Mouse (Mus musculus) liver, embryonic 12.5 days (tissue): ENCODE data around the gene Vars2. TPM values are rescaled to one million over a fixed set of nuclear protein-coding genes. Genes with fewer than 3 reads are reported as not detected.

Experiments used
- ATAC-seq: fragments of 200-750 bp; cut with Nextera tagmentation; 2 replicates; pipeline ENCODE4 v1.8.0; 2017; ENCODE audit warnings: moderate number of reproducible peaks, mild to moderate bottlenecking, moderate library complexity
- H3K27ac ChIP-seq: fragments of 300-500 bp; sonication (generic); 2 replicates; pipeline ENCODE4 v1.5.1; 2016; ENCODE audit warnings: mild to moderate bottlenecking
- H3K27me3 ChIP-seq: fragments of 300-500 bp; sonication (generic); replicated peaks from 2 replicates; pipeline ENCODE4 v1.6.1; 2016; ENCODE audit warnings: mild to moderate bottlenecking, moderate library complexity
- H3K36me3 ChIP-seq: fragments of 300-500 bp; sonication (generic); 2 replicates; pipeline ENCODE4 v1.6.1; 2016; ENCODE audit warnings: mild to moderate bottlenecking, moderate library complexity
- H3K4me1 ChIP-seq: fragments of 300-500 bp; sonication (generic); 2 replicates; pipeline ENCODE4 v1.6.1; 2016
- H3K4me2 ChIP-seq: fragments of 300-500 bp; sonication (generic); 2 replicates; pipeline ENCODE4 v1.6.1; 2016; ENCODE audit warnings: mild to moderate bottlenecking, moderate library complexity
- H3K4me3 ChIP-seq: fragments of 300-500 bp; sonication (generic); 2 replicates; pipeline ENCODE4 v1.5.1; 2016; ENCODE audit warnings: mild to moderate bottlenecking, moderate library complexity
- H3K9ac ChIP-seq: fragments of 300-500 bp; sonication (generic); 2 replicates; pipeline ENCODE4 v1.6.1; 2016; ENCODE audit warnings: mild to moderate bottlenecking, moderate library complexity
- H3K9me3 ChIP-seq: fragments of 300-500 bp; sonication (generic); replicated peaks from 2 replicates; pipeline ENCODE4 v1.6.1; 2016; ENCODE audit warnings: mild to moderate bottlenecking, moderate library complexity
- WGBS: fragments of 180-500 bp; shearing (Covaris S2); methylation state at CpG from one replicate; pipeline ENCODE4 v1.1.7; 2016; ENCODE audit not compliant: insufficient replicate concordance; 5-methylcytosine and 5-hydroxymethylcytosine counted together
- polyA plus RNA-seq: library from polyadenylated mRNA; unstranded; fragments of >200 nt; fragmentation: Nextera tagmentation; extraction: Ambion mirVana; gene quantifications from 2 replicates; pipeline ENCODE4 v1.2.1, GENCODE M21; 2016

Vars2 gene
- polyA plus RNA-seq, 1 experiment from 2014 or later = 11.8 TPM

DNA sequence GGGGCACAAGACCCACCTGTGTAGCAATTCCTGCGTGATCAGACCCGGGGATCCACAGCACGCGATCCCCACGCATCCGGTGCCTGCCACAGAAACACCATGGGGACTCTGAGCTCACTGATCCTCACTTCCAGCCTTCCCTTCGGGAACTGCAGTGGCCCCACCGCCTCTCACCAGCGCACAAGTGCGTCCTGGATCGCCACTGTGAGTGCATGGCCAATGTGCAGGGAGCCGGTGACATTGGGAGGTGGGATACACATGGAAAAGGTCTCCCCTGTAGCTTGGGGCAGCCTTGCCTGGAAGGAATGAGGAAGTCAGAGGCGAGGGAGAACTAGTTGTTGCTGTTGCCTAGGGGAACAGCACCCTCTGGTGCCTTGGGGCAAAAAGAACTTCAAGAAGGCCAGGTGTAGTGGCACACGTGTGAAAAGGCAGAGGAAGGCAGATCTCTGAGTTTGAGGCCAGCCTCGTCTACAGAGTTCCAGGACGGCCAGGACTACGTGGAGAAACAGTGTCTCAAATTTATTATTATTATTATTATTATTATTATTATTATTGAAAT is 1.4 kb downstream of the Vars2 start:
- no peak overlapping the region for H3K9ac ChIP-seq
- H3K4me1 ChIP-seq = peaks cover 21% of the 10 kb centered on the region
- no peaks in the 10 kb centered on the region for H3K9me3 ChIP-seq
- H3K27ac ChIP-seq = no peak overlapping the region
- H3K4me3 ChIP-seq = no peak overlapping the region; the same call in 1 of the 2 replicates
- 71% methylated on average over 17 of the region's 17 CpGs for WGBS
- H3K27me3 ChIP-seq = no peaks in the 10 kb centered on the region
- H3K36me3 ChIP-seq = peaks cover 63% of the 10 kb centered on the region
- ATAC-seq = no peak
- H3K4me2 ChIP-seq = peak overlapping the region; percentile 93

DNA sequence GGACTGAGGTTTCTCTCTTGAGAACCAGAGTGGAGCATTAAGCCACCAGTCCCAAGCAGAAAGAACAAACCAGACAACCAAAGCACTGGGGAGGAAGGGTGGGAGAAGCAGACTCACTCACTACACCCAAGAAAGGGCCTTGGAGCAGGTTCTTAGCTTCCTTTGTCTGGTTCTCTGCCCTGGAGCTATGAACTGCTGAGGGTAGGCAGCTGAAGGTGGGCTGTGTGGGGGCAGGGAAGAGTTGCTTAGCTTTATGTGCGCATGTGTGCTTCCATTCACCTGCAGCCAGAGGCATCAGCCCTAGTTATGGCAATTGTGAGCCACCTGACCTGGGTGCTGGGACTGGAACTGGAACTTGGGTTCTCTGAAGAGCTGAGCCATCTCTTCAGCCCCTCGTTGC is 14.3 kb downstream of the Vars2 start:
- Histone ChIP-seq H3K27me3 (0 out of 2 replicates have a peak, but pooled peaks cover 13% of the 10 kb centered on the region), H3K27ac (no peak overlapping the region), H3K4me3 (no peak overlapping the region), H3K9ac (no peak overlapping the region), H3K36me3 (peaks cover 35% of the 10 kb centered on the region), H3K9me3 (no peaks in the 10 kb centered on the region), H3K4me1 (no peaks in the 10 kb centered on the region), H3K4me2 (no peak overlapping the region)
- WGBS = 67% methylated on average over 2 of the region's 2 CpGs
- no peak for ATAC-seq

DNA sequence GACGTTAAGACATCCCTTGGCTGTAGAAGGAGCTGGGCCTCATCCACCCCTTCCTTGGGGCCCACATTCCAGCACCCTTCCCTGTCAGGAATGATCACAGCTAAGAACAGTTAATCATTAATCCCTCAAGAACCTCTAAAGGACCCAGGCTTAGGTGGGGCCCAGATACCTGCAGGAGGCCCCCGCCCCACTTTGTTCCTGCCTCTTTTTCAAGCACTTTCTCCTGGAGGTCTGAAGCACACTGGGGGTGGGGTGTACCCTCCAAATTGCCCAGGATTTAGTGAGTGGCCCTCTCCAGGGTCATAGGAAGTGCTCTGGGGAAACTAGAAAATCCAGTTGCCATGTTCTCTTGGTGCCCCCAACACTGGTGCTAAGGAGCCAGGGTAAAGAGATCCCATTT is 18.0 kb downstream of the Vars2 start:
- WGBS = 51% methylated on average over 2 of the region's 2 CpGs
- no peak for ATAC-seq
- Histone ChIP-seq H3K4me2 (no peak overlapping the region), H3K4me1 (no peaks in the 10 kb centered on the region), H3K27ac (no peak overlapping the region), H3K4me3 (no peak overlapping the region), H3K9ac (no peak overlapping the region), H3K9me3 (no peaks in the 10 kb centered on the region), H3K36me3 (no peaks in the 10 kb centered on the region), H3K27me3 (peaks cover 26% of the 10 kb centered on the region; the same call in 1 of the 2 replicates)

DNA sequence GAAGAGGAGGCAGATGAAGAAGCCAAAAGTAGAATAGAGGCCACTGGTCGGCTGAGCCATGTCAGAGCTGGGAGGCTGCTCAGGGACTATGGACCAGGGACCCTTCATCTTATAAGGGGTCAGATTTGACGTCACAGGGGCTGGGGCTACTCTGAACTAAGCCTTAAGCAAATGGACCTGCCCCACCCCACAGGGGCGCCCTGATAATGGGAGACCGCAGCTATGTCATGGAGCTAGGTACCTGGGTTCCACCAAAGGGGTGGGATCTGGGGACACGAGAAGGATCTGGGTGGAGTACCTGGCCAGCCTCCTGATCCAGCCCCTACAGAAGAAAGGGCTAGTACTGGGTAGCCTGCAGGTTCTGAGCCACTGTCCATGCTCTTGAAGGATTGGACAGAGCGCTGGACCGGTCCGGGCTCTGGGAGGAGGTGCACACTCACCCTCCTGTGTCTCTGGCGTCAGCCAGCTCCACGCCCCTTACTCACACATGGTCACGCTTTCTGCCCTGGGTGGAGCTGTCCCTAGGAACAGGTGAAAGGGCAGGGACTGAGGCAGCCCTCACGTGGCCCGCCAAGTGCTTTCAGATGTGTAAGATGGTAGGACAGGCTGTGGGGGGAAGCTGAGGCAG is 23.7 kb downstream of the Vars2 start, which contains the start of gene Mucl3:
Gene Mucl3 (minus strand): TSS at position 87 of the 628 bp plus-strand sequence.
- 58% methylated on average over 13 of the region's 13 CpGs for WGBS
- Histone ChIP-seq H3K4me3 (no peak within 1 kb of the TSS), H3K27me3 (peaks cover 42% of the 10 kb centered on the region), H3K4me1 (no peaks in the 10 kb centered on the region), H3K36me3 (no peaks in the 10 kb centered on the region), H3K4me2 (no peak within 1 kb of the TSS), H3K9me3 (no peaks in the 10 kb centered on the region), H3K9ac (no peak within 1 kb of the TSS), H3K27ac (no peak within 1 kb of the TSS)
- no peak for ATAC-seq

DNA sequence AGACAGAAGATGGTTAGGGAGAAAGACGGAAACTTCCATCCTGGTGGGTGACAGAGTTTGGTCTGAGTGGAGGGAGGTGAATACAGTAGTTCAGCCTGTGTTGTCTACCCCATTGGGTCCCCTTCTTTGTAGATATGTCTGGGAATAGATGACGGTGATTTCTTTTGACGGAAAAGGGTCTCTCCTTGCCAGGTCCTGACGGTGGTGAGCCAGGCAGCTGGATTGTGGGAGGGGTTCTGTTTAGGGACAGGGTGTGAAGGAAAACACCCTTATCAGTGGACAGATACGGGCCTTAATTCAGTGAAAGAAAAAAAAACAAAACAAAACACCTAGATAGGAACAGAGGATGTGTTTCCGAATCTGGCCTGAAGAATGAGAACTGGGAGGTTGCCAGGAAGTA is 28.0 kb downstream of the Vars2 start:
- Histone ChIP-seq H3K27ac (no peak overlapping the region), H3K36me3 (no peaks in the 10 kb centered on the region), H3K4me2 (no peak overlapping the region), H3K9me3 (no peaks in the 10 kb centered on the region), H3K4me3 (no peak overlapping the region), H3K27me3 (peaks cover 56% of the 10 kb centered on the region), H3K4me1 (no peaks in the 10 kb centered on the region), H3K9ac (no peak overlapping the region)
- WGBS = 57% methylated on average over 6 of the region's 6 CpGs
- ATAC-seq = no peak

DNA sequence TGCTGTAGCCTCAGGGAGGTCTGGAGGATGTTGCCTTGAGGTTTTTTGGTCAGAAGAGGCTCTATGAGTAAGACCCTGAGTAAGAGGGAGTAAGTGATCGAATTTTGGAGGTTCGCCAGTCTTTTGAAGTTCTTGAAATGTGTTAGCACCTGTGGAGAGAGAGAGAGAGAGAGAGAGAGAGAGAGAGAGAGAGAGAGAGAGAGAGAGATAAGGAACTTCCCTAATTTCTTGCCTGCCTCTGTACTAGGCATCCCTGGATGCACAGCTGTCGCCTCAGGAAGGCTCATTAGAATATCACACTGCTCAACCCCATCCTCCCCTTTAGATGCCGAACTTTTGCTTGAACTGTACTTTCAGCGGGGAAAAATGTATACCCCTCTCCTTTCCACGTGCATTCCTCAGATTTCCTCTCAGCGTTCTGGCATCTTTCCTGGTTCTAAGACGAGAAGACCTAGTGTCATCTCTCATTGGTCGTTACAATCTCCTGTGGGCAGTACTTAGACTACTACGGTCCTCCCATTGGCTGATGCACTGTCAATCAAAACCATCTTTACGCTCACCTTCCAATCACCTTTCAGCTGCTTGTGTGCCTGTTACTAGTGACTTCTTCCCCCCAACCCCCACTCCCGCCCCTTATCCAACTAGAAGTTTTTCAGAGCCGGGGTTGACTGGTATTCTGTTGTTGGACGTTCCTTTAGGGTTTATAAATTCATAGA is 28.8 kb downstream of the Vars2 start:
- Histone ChIP-seq H3K4me2 (no peak overlapping the region), H3K9ac (no peak overlapping the region), H3K9me3 (no peaks in the 10 kb centered on the region), H3K27ac (no peak overlapping the region), H3K4me3 (no peak overlapping the region), H3K36me3 (no peaks in the 10 kb centered on the region), H3K27me3 (peaks cover 55% of the 10 kb centered on the region), H3K4me1 (no peaks in the 10 kb centered on the region)
- whole genome bisulfite sequencing = 21% methylated on average over 14 of the region's 14 CpGs
- peak; percentile 49; the same call in 1 of the 2 replicates for ATAC-seq

DNA sequence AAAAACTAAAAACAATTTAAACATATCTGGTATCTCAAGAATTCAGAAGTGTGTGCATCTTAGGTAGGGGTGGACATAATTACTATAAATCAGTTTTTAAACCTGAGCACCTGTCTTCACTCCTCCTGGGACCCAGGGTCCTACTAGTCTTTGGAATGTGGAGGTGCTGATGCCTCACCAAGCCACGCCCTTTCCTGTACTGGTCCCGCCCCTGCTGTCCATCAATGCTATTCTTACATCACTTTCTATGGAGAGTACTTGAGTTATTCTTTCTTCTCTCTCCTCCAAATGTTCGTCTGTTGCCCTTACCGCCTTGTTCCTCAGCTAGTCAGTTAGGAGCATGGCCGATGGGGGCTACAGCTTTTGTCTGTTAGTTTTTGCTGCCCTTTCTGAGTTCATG is 31.0 kb downstream of the Vars2 start:
- no peaks in the 10 kb centered on the region for H3K4me1 ChIP-seq
- no peak overlapping the region for H3K27ac ChIP-seq
- ATAC-seq = no peak
- no peaks in the 10 kb centered on the region for H3K36me3 ChIP-seq
- H3K4me3 ChIP-seq = no peak overlapping the region
- no peak overlapping the region for H3K9ac ChIP-seq
- H3K9me3 ChIP-seq = no peaks in the 10 kb centered on the region
- H3K4me2 ChIP-seq = no peak overlapping the region
- WGBS = 27% methylated on average over 5 of the region's 5 CpGs
- H3K27me3 ChIP-seq = peaks cover 45% of the 10 kb centered on the region

DNA sequence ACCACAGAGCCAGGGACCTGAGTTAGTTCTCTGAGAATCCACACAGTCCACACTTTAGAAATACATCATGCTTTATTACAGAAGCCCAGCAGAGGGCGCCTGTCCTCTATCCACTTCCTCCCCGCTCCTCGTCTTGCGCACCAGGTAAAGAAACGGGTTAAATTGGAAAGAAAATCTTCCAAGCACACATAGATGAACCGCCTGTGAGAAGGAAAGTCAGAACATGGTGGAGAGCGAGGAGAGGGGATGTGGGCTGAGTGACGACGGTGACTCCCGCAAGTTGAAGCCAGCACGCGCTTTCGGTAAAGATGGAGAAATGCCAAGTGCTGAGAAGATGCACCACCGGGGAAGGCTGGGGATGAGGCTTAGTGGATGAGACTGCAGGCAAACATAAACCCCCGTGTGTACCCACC is 31.7 kb downstream of the Vars2 start:
- peak overlapping the region; percentile 52 for H3K4me2 ChIP-seq
- 5% methylated on average over 15 of the region's 15 CpGs for WGBS
- no peak overlapping the region for H3K9ac ChIP-seq
- peaks cover 43% of the 10 kb centered on the region for H3K27me3 ChIP-seq
- H3K36me3 ChIP-seq = no peaks in the 10 kb centered on the region
- H3K4me3 ChIP-seq = peak overlapping the region; percentile 26
- H3K9me3 ChIP-seq = no peaks in the 10 kb centered on the region
- no peak overlapping the region for H3K27ac ChIP-seq
- ATAC-seq = no peak
- no peaks in the 10 kb centered on the region for H3K4me1 ChIP-seq

DNA sequence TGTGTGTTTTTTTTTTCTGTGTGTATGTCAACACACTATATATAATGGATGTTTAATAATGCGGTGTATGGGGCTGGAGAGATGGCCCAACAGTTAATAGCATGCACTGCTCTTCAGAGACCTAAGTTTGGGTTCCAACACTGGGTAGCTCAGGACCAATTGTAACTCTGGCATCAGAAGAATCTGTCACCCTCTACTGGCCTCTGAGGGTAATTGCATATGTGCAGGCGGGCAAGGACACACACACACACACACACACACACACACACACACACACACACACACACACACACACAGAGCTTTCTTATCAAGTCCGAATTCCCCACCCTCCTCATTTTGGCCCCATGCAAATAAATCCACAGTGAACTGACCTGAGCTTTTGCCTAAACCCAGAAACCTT is 32.2 kb downstream of the Vars2 start:
- no peak overlapping the region for H3K27ac ChIP-seq
- H3K27me3 ChIP-seq = peaks cover 43% of the 10 kb centered on the region
- WGBS = 69% methylated on average over 2 of the region's 3 CpGs
- no peaks in the 10 kb centered on the region for H3K4me1 ChIP-seq
- ATAC-seq = no peak
- no peaks in the 10 kb centered on the region for H3K9me3 ChIP-seq
- H3K4me3 ChIP-seq = no peak overlapping the region
- H3K36me3 ChIP-seq = no peaks in the 10 kb centered on the region
- H3K4me2 ChIP-seq = no peak overlapping the region
- H3K9ac ChIP-seq = no peak overlapping the region

DNA sequence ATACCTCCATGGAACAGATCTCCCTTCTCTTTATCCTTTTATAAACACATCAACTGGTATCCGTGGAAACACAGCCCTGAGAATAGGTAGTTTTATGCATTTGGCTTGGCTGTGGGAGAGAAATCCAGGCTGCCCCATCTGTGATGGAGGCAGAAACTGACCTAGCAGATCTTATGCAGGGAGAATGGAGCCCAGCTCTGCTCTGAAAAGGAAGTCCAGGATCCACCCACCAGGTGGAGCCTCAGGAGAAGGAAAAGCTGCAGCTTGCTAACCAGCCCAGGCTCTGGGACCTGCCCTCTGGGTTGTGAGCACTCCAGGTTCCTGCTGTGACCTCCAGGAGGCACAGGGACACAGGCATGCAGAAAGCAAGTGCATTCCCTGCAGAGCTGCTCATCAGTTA is 33.4 kb downstream of the Vars2 start:
- Histone ChIP-seq H3K36me3 (no peaks in the 10 kb centered on the region), H3K9me3 (no peaks in the 10 kb centered on the region), H3K9ac (no peak overlapping the region), H3K27ac (no peak overlapping the region), H3K4me3 (no peak overlapping the region), H3K4me1 (no peaks in the 10 kb centered on the region), H3K27me3 (peaks cover 36% of the 10 kb centered on the region), H3K4me2 (no peak overlapping the region)
- WGBS = 16% methylated on average over 1 of the region's 1 CpGs
- ATAC-seq = no peak

DNA sequence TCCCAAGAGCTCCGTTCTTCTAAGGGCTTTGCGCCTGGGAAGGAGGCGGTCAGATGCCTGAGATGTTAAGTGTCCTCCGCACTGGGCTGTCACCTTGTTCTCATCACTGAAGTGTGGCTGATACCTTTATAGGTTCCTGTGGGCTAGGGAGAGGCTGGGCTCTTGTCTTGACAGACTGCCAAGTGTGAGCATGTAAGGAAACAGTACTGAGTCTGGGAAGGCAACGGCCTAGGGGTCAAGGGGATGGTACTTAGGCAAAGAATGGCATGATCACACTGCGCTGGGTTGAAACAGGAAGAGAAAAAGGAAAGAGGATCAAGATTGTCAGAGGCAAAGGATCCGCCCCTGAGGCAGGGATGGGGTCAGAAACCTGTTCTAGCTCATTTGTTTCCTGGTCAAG is 40.9 kb downstream of the Vars2 start, which contains the start of gene Gm9573:
Gene Gm9573 (minus strand): TSS at position 101 of the 400 bp plus-strand sequence.
- Histone ChIP-seq H3K4me2 (no peak within 1 kb of the TSS), H3K9me3 (no peaks in the 10 kb centered on the region), H3K36me3 (no peaks in the 10 kb centered on the region), H3K9ac (no peak within 1 kb of the TSS), H3K27me3 (no peaks in the 10 kb centered on the region), H3K27ac (no peak within 1 kb of the TSS), H3K4me3 (no peak within 1 kb of the TSS), H3K4me1 (no peaks in the 10 kb centered on the region)
- no peak for ATAC-seq
- 59% methylated on average over 7 of the region's 7 CpGs for WGBS

DNA sequence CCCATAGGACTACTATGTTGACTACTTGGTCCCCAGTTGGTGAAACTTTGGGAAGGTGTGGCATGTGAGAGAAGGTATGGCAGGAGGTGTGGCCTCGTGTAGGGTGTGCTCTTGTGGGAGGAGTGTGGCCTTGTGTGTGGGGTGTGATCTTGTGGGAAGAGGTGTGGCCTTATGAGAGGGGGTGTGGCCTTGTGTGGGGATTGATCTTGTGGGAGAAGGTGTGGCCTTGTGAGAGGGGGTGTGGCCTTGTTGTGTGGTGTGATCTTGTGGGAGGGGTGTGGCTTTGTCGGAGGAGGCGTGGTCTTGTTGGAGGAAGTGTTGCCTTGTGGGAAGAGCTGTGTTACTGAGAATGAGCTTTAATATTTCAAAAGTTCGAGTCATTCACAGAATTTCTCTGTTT is 50.3 kb downstream of the Vars2 start:
- no peak for ATAC-seq

More for the DNA sequence above, 50.3 kb downstream of the Vars2 start:
- no peaks in the 10 kb centered on the region for H3K4me1 ChIP-seq
- no peaks in the 10 kb centered on the region for H3K36me3 ChIP-seq
- no peaks in the 10 kb centered on the region for H3K9me3 ChIP-seq
- 57% methylated on average over 4 of the region's 4 CpGs for WGBS
- H3K9ac ChIP-seq = no peak overlapping the region
- no peak overlapping the region for H3K27ac ChIP-seq
- no peaks in the 10 kb centered on the region; the same call in 1 of the 2 replicates for H3K27me3 ChIP-seq
- no peak overlapping the region for H3K4me3 ChIP-seq
- H3K4me2 ChIP-seq = no peak overlapping the region
